Mouse (Mus musculus) bone marrow macrophage, adult 2 months (primary cell): ENCODE data around the gene Prkca. TPM values are rescaled to one million over a fixed set of nuclear protein-coding genes. Genes with fewer than 3 reads are reported as not detected.

Experiments used
- H3K27ac ChIP-seq: 2 replicates; pipeline ENCODE4 v1.5.1; 2012; ENCODE audit warnings: low read depth, low read length; ENCODE audit not compliant: insufficient read depth
- H3K4me1 ChIP-seq: 2 replicates; pipeline ENCODE4 v1.6.1; 2012; ENCODE audit warnings: low read length; ENCODE audit not compliant: control insufficient read depth, insufficient read depth
- H3K4me3 ChIP-seq: 2 replicates; pipeline ENCODE4 v1.5.1; 2012; ENCODE audit warnings: mild to moderate bottlenecking, low read length, moderate library complexity; ENCODE audit not compliant: insufficient read depth
- CTCF ChIP-seq: IDR thresholded peaks from 2 replicates; pipeline ENCODE4 v1.5.1; 2012; ENCODE audit warnings: low read depth, mild to moderate bottlenecking, low read length, moderate library complexity
- POLR2A ChIP-seq: IDR thresholded peaks from 2 replicates; pipeline ENCODE4 v1.6.1; 2012; ENCODE audit warnings: mild to moderate bottlenecking, low read depth, low read length, borderline replicate concordance
- polyA plus RNA-seq: library from polyadenylated mRNA; stranded (reverse); fragments of >200 nt; gene quantifications from 2 replicates; pipeline ENCODE4 v1.2.4, GENCODE M21; 2012; ENCODE audit not compliant: missing spikeins, insufficient read depth, insufficient read length

Gene Prkca
- polyA plus RNA-seq, 1 experiment = 1.0 TPM

- no peak for TF ChIP-seq CTCF
- TF ChIP-seq POLR2A = no peak
- Histone ChIP-seq H3K4me1 (peaks cover 4% of the 10 kb centered on the region), H3K27ac (no peak overlapping the region), H3K4me3 (no peak overlapping the region)
Measured at GRCm38 (mm10) chr11:108015284-108015683, 328.4 kb downstream of the Prkca start.

- TF ChIP-seq POLR2A (no peak), CTCF (no peak)
- H3K4me1 ChIP-seq = peaks cover 7% of the 10 kb centered on the region
- no peak overlapping the region for H3K4me3 ChIP-seq
- no peak overlapping the region for H3K27ac ChIP-seq
Measured at GRCm38 (mm10) chr11:108013390-108013789, 330.3 kb downstream of the Prkca start.

GRCm38 (mm10) chr11:108010465-108010864, 333.3 kb downstream of the Prkca start:
- no peak overlapping the region for H3K27ac ChIP-seq
- H3K4me1 ChIP-seq = peaks cover 7% of the 10 kb centered on the region
- no peak for TF ChIP-seq CTCF
- no peak for TF ChIP-seq POLR2A
- no peak overlapping the region for H3K4me3 ChIP-seq

- TF ChIP-seq POLR2A = no peak
- TF ChIP-seq CTCF = no peak
- H3K4me3 ChIP-seq = no peak overlapping the region
- H3K27ac ChIP-seq = no peak overlapping the region
- H3K4me1 ChIP-seq = no peaks in the 10 kb centered on the region
Measured at GRCm38 (mm10) chr11:107998891-107999290, 344.8 kb downstream of the Prkca start.

- TF ChIP-seq POLR2A = no peak
- TF ChIP-seq CTCF = no peak
- Histone ChIP-seq H3K27ac (no peak overlapping the region), H3K4me3 (no peak overlapping the region), H3K4me1 (no peaks in the 10 kb centered on the region)
Measured at GRCm38 (mm10) chr11:107996896-107997670, 346.6 kb downstream of the Prkca start.

- H3K4me1 ChIP-seq = no peaks in the 10 kb centered on the region
Measured at GRCm38 (mm10) chr11:107994487-107994886, 349.2 kb downstream of the Prkca start.

GRCm38 (mm10) chr11:107993792-107994191, 349.9 kb downstream of the Prkca start:
- TF ChIP-seq CTCF = no peak
- no peak for TF ChIP-seq POLR2A
- H3K4me1 ChIP-seq = no peaks in the 10 kb centered on the region
- no peak overlapping the region for H3K27ac ChIP-seq
- no peak overlapping the region for H3K4me3 ChIP-seq

More at GRCm38 (mm10) chr11:107994487-107994886, 349.2 kb downstream of the Prkca start:
- Histone ChIP-seq H3K4me3 (no peak overlapping the region), H3K27ac (no peak overlapping the region)
- TF ChIP-seq POLR2A = no peak
- peak; percentile 15; the same call in 1 of the 2 replicates for TF ChIP-seq CTCF

- TF ChIP-seq CTCF (no peak), POLR2A (no peak)
- H3K4me3 ChIP-seq = no peak overlapping the region
- no peak overlapping the region for H3K27ac ChIP-seq
- no peaks in the 10 kb centered on the region for H3K4me1 ChIP-seq
Measured at GRCm38 (mm10) chr11:107992500-107992899, 351.2 kb downstream of the Prkca start.

- Histone ChIP-seq H3K27ac (no peak overlapping the region), H3K4me1 (no peaks in the 10 kb centered on the region)
- no peak for TF ChIP-seq POLR2A
- no peak for TF ChIP-seq CTCF
Measured at GRCm38 (mm10) chr11:107991990-107992389, 351.7 kb downstream of the Prkca start.

GRCm38 (mm10) chr11:107989241-107989640, 354.5 kb downstream of the Prkca start:
- Histone ChIP-seq H3K4me1 (no peaks in the 10 kb centered on the region), H3K4me3 (no peak overlapping the region), H3K27ac (no peak overlapping the region)
- TF ChIP-seq CTCF (no peak), POLR2A (no peak)

More at GRCm38 (mm10) chr11:107991990-107992389, 351.7 kb downstream of the Prkca start:
- no peak overlapping the region for H3K4me3 ChIP-seq

GRCm38 (mm10) chr11:107985941-107986340, 357.8 kb downstream of the Prkca start:
- TF ChIP-seq CTCF (no peak), POLR2A (no peak)
- no peak overlapping the region for H3K27ac ChIP-seq
- H3K4me3 ChIP-seq = no peak overlapping the region
- H3K4me1 ChIP-seq = no peaks in the 10 kb centered on the region
